Mouse (Mus musculus) Patski (cell line): Measurements from ENCODE around the gene Slc15a2. TPM values are rescaled to one million over a fixed set of nuclear protein-coding genes. Genes with fewer than 3 reads are reported as not detected.

ENCODE experiments used
- ATAC-seq: fragments of 100-300 bp; one replicate; pipeline ENCODE4 v1.8.0; 2021
- CTCF ChIA-PET: fragments of 350-600 bp; sonication (Branson Sonifier 250); formaldehyde crosslinking; loops from one replicate; lab custom pipeline; 2022; ENCODE audit warnings: inconsistent platforms; lab: Charles Lee
- POLR2A ChIA-PET: fragments of 350-600 bp; sonication (Branson Sonifier 250); formaldehyde crosslinking; loops from one replicate; lab custom pipeline; 2022; ENCODE audit warnings: antibody characterized with exemption, inconsistent platforms; lab: Charles Lee
- DNase-seq: peaks from one replicate; pipeline ENCODE4 v3.0.0-alpha.2; 2011; ENCODE audit warnings: low read depth, low spot score
- H3K27me3 ChIP-seq: fragments of 371-371 bp; one replicate; pipeline ENCODE4 v1.5.1; 2021
- CTCF ChIP-seq: fragments of 100-300 bp; IDR thresholded peaks from one replicate; pipeline ENCODE4 v1.5.1; 2021
- in situ Hi-C: fragments of 300-500 bp; cut with MboI; formaldehyde crosslinking; loops from 3 replicates; pipeline ENCODE4 v1.11.1; 2018; ENCODE audit warnings: low pct_unique_long_range_greater_than_20kb, mixed read lengths
- polyA plus RNA-seq: library from polyadenylated mRNA; unstranded; gene quantifications from one replicate; pipeline ENCODE4 v1.2.3, GENCODE M21; 2021

Slc15a2 gene
- polyA plus RNA-seq, 1 experiment from 2014 or later = 0.30 TPM

- ChIA-PET POLR2A (no interaction called here), CTCF (interaction anchor here (0.8 kb wide), 1 partner anchor 59 kb away, joined by 3 read pairs; no protein-coding TSS in a partner anchor)
- TF ChIP-seq CTCF = no peak
- H3K27me3 ChIP-seq = peaks cover 4% of the 10 kb centered on the region
- in situ Hi-C loops = loop anchor here (25.0 kb wide), 1 partner anchor 721 kb away; no protein-coding TSS in a partner anchor
- ATAC-seq (no peak), DNase-seq (no peak)
Observed at GRCm38 (mm10) chr16:36808616-36809015, 23.9 kb upstream of the Slc15a2 start.

DNA sequence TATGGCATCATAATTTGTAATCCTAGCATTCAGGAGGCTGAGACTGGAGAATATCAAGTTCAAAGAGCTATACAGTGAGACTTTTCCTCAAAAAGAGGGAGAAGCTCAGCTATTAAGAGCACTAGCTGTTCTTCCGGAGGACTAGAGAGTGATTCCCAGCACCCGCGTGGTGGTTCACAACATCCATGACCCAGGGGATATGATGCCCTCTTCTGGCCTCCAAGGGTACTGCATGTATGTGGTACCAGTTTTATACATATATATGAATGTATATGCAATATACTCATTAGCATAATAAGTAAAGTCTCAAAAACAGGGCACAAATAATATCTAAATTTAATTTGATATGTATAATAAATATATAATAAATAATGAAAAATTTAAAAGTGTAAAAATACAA is 17.6 kb upstream of the Slc15a2 start:
- no peaks in the 10 kb centered on the region for H3K27me3 ChIP-seq
- DNase-seq (no peak), ATAC-seq (no peak)
- ChIA-PET CTCF (interaction anchor here (0.7 to 1.1 kb wide), 2 partner anchors 67 to 83 kb away, joined by 3 to 4 read pairs; no protein-coding TSS in a partner anchor), POLR2A (no interaction called here)
- in situ Hi-C loops = loop anchor here (25.0 kb wide), 1 partner anchor 715 kb away; no protein-coding TSS in a partner anchor
- TF ChIP-seq CTCF = peak; percentile 40

DNA sequence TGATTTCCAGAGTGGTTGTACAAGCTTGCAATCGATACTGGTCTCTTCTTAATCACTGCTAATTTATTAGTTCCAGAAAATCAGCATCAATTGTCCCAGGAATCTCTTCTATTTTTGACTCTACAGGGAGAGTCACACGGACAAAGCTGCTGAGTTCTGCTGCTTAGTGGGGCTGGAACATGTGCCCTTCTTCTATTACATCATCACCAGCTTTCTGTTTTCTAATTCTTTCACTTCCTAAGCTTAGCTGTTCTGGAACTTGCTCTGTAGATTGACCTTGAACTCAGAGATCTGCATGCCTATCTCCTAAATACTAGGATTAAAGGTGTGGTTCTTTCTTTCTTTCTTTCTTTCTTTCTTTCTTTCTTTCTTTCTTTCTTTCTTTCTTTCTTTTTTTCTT is 13.6 kb upstream of the Slc15a2 start:
- in situ Hi-C loops = no loop called here

GRCm38 (mm10) chr16:36794976-36795375 is 10.2 kb upstream of the Slc15a2 start:
- TF ChIP-seq CTCF = no peak
- in situ Hi-C loops = no loop called here
- H3K27me3 ChIP-seq = no peaks in the 10 kb centered on the region
- DNase-seq (no peak), ATAC-seq (no peak)
- POLR2A ChIA-PET = no interaction called here
- CTCF ChIA-PET = no interaction called here

More for the DNA sequence above, 13.6 kb upstream of the Slc15a2 start:
- ChIA-PET POLR2A (no interaction called here), CTCF (no interaction called here)
- DNase-seq (no peak), ATAC-seq (no peak)
- H3K27me3 ChIP-seq = no peaks in the 10 kb centered on the region
- no peak for TF ChIP-seq CTCF

GRCm38 (mm10) chr16:36790166-36790565 is 5.4 kb upstream of the Slc15a2 start:
- H3K27me3 ChIP-seq = no peaks in the 10 kb centered on the region
- DNase-seq = no peak
- ChIA-PET POLR2A (no interaction called here), CTCF (no interaction called here)
- no peak for TF ChIP-seq CTCF
- no peak for ATAC-seq
- in situ Hi-C loops = no loop called here

DNA sequence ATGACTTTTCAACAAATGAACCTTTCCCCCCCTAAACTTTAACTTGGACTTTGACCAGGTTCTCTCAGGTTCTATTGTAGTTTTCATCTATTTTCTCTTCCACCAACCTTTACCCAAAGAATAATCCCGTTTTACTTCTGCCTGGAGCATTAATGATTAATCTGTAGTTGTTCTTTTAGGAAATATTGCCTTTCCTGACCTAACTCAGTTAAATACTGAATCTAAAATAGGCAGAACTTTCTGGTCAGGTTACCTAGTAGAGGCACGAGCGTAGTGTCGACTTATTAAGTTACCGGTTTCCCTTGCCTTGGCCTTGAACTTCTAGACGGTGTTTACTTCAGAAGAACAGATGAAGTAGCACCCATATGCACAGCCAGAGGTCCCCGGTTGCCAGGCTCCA is 1.7 kb upstream of the Slc15a2 start:
- in situ Hi-C loops = no loop called here
- peaks cover 6% of the 10 kb centered on the region for H3K27me3 ChIP-seq
- TF ChIP-seq CTCF = no peak
- DNase-seq (no peak), ATAC-seq (no peak)
- ChIA-PET POLR2A (no interaction called here), CTCF (no interaction called here)

DNA sequence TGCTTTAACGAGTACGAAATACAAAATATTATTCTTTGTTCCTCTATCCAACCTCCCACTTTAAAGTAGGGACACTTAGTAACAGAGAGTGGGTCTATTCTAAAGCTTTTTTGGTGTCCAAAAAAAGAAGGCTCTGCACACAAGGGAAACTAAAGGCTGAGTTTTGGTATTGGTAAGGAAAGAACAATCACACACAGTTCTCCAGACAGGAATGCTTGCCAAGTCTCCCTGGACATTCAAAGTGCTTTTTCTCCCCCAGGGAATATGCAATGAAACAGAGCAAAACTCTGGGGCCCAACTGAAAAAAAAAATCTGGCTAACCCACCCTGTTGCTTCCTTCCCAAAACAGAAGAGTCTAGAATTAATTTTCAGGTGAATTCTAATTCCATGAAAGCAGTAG is 616 bp downstream of the Slc15a2 start:
- CTCF ChIA-PET = no interaction called here
- in situ Hi-C loops = no loop called here
- no peak for TF ChIP-seq CTCF
- DNase-seq (no peak), ATAC-seq (no peak)
- POLR2A ChIA-PET = no interaction called here
- peaks cover 6% of the 10 kb centered on the region for H3K27me3 ChIP-seq

DNA sequence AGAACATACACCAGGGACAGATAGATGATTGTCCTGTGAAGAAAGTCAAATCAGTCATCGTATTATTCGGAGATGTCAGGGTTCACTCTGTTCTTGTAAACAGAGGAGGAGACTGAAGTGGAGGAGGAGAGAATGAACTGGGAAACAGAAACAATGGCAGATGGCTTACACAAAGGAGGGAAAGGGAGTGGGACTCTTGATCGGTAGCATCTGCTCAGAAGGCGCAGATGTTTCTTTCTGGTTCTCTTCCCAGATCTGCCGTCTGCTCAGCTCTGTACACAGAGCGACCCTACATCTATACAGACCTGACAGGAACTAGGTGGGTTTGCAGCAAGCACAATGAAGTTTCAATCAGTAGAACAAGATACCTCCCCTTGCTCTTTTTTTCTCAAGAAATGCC is 9.1 kb downstream of the Slc15a2 start:
- CTCF ChIA-PET = no interaction called here

DNA sequence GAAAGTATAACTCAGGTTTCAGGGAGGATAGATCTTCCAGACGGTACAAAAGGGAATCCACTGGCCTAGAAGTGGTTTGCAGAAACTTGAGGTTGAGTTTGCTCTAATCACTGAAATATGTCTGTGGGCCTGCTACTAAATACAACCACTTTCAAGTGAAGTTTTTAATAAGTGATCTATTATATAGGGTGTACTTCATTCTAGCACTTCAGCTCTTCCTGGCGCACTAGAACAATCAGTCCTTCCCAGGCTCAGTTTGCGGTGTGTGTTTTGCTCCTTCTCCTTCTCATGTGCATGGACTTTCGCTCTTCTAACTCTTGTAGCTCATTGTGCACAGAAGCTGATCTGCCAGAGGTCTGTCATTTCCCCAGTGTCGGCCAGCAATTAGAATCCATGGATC is 11.8 kb downstream of the Slc15a2 start:
- H3K27me3 ChIP-seq = no peaks in the 10 kb centered on the region
- ATAC-seq (no peak), DNase-seq (no peak)
- in situ Hi-C loops = no loop called here
- ChIA-PET CTCF (interaction anchor here (1.2 kb wide), 1 partner anchor 39 kb away, joined by 3 read pairs; no protein-coding TSS in a partner anchor), POLR2A (no interaction called here)
- TF ChIP-seq CTCF = no peak

More for the DNA sequence above, 9.1 kb downstream of the Slc15a2 start:
- TF ChIP-seq CTCF = no peak
- POLR2A ChIA-PET = interaction anchor here (0.6 kb wide), 1 partner anchor 214 kb away, joined by 3 read pairs; no protein-coding TSS in a partner anchor
- no peaks in the 10 kb centered on the region for H3K27me3 ChIP-seq
- ATAC-seq (no peak), DNase-seq (no peak)
- in situ Hi-C loops = no loop called here

DNA sequence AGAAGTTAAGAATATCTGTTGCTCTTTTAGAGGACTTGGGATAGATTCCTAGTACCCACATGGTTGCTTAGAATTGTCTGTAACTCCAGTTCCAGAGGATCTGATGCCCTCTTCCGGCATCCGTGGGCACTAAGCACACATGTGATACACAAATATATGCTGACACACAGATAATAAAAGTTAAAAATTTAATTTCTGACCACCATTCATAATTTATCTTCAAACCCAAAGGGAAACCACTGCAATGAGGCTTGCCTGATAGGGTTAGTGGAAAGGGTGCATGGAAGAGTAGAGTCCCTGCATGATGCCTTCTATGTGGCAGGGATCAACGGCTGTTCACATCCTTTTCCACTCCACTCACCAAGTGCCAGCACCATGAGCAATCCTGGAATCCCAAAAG is 13.1 kb downstream of the Slc15a2 start:
- TF ChIP-seq CTCF = no peak
- H3K27me3 ChIP-seq = no peaks in the 10 kb centered on the region
- DNase-seq (no peak), ATAC-seq (no peak)
- in situ Hi-C loops = no loop called here
- ChIA-PET CTCF (interaction anchor here (1.0 to 1.2 kb wide), 2 partner anchors 9 to 40 kb away, joined by 3 read pairs; no protein-coding TSS in a partner anchor), POLR2A (no interaction called here)

GRCm38 (mm10) chr16:36771244-36771643 is 13.5 kb downstream of the Slc15a2 start:
- no peak for TF ChIP-seq CTCF
- ChIA-PET CTCF (interaction anchor here (0.9 to 1.0 kb wide), 3 partner anchors 21 to 264 kb away, joined by 3 read pairs; no protein-coding TSS in a partner anchor), POLR2A (no interaction called here)
- DNase-seq (no peak), ATAC-seq (peak; percentile 35)
- no peaks in the 10 kb centered on the region for H3K27me3 ChIP-seq
- in situ Hi-C loops = no loop called here
